Mouse (Mus musculus) splenic B cell, adult 2 months (primary cell): ENCODE data around the gene Kctd11.

Source experiments
- DNase-seq: peaks from one replicate; pipeline ENCODE4 v3.0.0-alpha.2; 2011; ENCODE audit warnings: low read depth, low spot score
- H3K27me3 ChIP-seq: 2 replicates; pipeline ENCODE4 v1.6.1; 2012; ENCODE audit warnings: mild to moderate bottlenecking, low read length, moderate library complexity, mixed read lengths; ENCODE audit not compliant: control insufficient read depth, poor library complexity, insufficient read depth, severe bottlenecking
- H3K36me3 ChIP-seq: 2 replicates; pipeline ENCODE4 v1.6.1; 2012; ENCODE audit warnings: mild to moderate bottlenecking, low read length, moderate library complexity, mixed read lengths; ENCODE audit not compliant: control insufficient read depth, poor library complexity, insufficient read depth, severe bottlenecking

The Kctd11 gene

DNA sequence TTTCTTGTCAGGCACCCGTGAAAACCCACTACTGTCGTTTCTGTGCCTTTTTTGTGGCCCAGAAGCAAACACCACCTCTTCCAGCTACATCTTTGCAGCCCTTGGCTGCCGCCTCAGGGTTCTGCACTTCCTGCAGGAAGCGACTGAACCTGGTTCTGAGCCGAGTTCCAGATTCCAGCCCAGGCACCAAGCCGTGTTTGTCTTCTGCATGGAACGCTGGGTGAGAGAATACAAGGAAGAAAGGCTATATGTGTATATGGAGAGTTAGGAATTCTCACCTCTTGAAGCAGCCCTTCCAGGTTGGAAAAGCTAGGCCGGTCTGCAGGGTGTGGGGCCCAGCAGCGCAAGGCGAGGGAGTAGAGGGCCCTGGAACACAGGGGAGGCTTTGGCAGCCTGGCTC lies 26.5 kb downstream of the Kctd11 start:
- no peaks in the 10 kb centered on the region for H3K36me3 ChIP-seq
- no peaks in the 10 kb centered on the region for H3K27me3 ChIP-seq
- DNase-seq = no peak

- no peaks in the 10 kb centered on the region for H3K27me3 ChIP-seq
- no peak for DNase-seq
- H3K36me3 ChIP-seq = no peaks in the 10 kb centered on the region
Measured at GRCm38 (mm10) chr11:69853994-69854393, 27.2 kb downstream of the Kctd11 start.

GRCm38 (mm10) chr11:69850754-69851153 lies 30.5 kb downstream of the Kctd11 start:
- DNase-seq = no peak
- H3K36me3 ChIP-seq = no peaks in the 10 kb centered on the region
- no peaks in the 10 kb centered on the region for H3K27me3 ChIP-seq

- no peaks in the 10 kb centered on the region for H3K27me3 ChIP-seq
- no peak for DNase-seq
- no peaks in the 10 kb centered on the region for H3K36me3 ChIP-seq
Measured at GRCm38 (mm10) chr11:69849884-69850283, 31.3 kb downstream of the Kctd11 start.

- Histone ChIP-seq H3K27me3 (no peaks in the 10 kb centered on the region), H3K36me3 (no peaks in the 10 kb centered on the region)
- no peak for DNase-seq
Measured at GRCm38 (mm10) chr11:69849128-69849527, 32.1 kb downstream of the Kctd11 start.

GRCm38 (mm10) chr11:69848021-69848420 lies 33.2 kb downstream of the Kctd11 start:
- Histone ChIP-seq H3K36me3 (no peaks in the 10 kb centered on the region), H3K27me3 (no peaks in the 10 kb centered on the region)
- DNase-seq = no peak

- Histone ChIP-seq H3K27me3 (no peaks in the 10 kb centered on the region), H3K36me3 (no peaks in the 10 kb centered on the region)
- no peak for DNase-seq
Measured at GRCm38 (mm10) chr11:69846738-69847688, 34.2 kb downstream of the Kctd11 start.

- DNase-seq = peak; percentile 89
- Histone ChIP-seq H3K27me3 (no peaks in the 10 kb centered on the region), H3K36me3 (no peaks in the 10 kb centered on the region)
Measured at GRCm38 (mm10) chr11:69846198-69846680, 35.0 kb downstream of the Kctd11 start, which contains the start of gene Plscr3. TSS of gene Plscr3 (plus strand) at chr11:69846376.

GRCm38 (mm10) chr11:69838714-69839104 lies 42.5 kb downstream of the Kctd11 start:
- DNase-seq = no peak
- no peaks in the 10 kb centered on the region for H3K36me3 ChIP-seq
- H3K27me3 ChIP-seq = no peaks in the 10 kb centered on the region

- H3K36me3 ChIP-seq = no peaks in the 10 kb centered on the region
- DNase-seq = peak; percentile 95
- H3K27me3 ChIP-seq = no peaks in the 10 kb centered on the region
Measured at GRCm38 (mm10) chr11:69837952-69838713, 43.1 kb downstream of the Kctd11 start, which contains the start of gene Tmem256. TSS of gene Tmem256 (plus strand) at chr11:69838514.

DNA sequence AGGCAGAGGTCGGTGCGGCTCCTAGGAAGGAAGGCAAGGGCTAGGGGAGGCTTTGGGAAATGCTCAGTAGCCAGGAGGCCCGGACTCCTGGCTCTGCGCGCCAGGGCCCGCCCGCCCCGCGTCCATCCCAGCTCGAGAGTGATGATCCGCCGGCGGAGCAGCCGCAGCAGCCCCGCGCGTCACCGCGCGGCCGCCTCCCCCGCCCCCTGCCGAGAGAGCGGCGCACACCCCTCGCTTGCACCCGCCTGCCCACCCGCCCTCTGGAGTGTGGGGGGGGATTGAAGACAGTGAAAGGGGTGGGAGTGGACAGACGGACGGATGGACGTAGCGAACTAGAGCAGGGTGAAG lies 43.6 kb downstream of the Kctd11 start, which contains the start of gene Nlgn2:
Gene Nlgn2 (minus strand): TSS at position 181 of the 348 bp plus-strand sequence.
- H3K36me3 ChIP-seq = no peaks in the 10 kb centered on the region
- H3K27me3 ChIP-seq = no peaks in the 10 kb centered on the region
- DNase-seq = no peak

DNA sequence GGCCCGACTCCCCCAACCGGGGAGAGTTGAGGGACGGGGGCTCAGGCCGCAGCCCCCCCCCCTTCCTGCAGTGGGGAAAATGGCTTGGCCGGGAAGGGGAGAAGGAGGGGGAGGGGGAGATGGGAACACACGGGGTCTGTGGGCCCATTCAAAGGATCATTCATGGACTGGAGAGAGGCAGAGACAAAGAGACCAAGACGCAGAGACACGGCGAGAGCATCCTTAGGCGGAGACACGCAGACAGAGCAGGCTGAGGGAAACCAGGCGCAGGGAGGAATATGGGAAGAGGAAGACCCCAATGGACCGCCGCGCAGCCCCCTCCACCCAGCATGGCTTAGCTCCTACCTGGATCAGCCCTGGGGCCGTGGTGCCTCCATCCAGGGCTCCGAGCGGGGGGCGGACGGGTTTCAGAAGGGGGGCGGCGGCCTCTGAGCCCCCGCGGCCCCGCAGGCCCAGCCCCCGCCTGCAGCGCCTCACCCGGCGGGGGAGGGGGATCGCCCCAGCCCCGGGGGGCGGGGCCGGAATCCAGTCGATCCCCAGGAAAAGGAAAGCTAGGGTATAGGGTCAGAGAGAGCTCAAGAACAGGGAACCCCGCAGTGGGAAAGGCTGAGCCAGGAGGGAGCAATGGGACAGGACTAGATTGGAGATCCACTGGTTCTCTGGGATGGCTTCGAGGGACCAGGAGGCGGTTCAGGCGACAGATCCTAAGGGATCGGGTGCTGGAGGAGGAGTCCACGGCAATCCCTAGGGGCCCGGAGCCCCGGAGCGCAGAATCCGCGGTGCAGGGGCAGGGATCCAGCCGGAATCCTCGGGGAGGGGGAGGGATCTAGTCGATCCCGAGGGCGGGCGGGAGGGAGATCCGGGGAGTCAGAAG lies 44.3 kb downstream of the Kctd11 start:
- Histone ChIP-seq H3K27me3 (no peaks in the 10 kb centered on the region), H3K36me3 (no peaks in the 10 kb centered on the region)
- peak; percentile 18 for DNase-seq

GRCm38 (mm10) chr11:69835966-69836335 lies 45.3 kb downstream of the Kctd11 start:
- Histone ChIP-seq H3K36me3 (no peaks in the 10 kb centered on the region), H3K27me3 (no peaks in the 10 kb centered on the region)
- peak; percentile 18 for DNase-seq

GRCm38 (mm10) chr11:69835326-69835965 lies 45.8 kb downstream of the Kctd11 start:
- Histone ChIP-seq H3K27me3 (no peaks in the 10 kb centered on the region), H3K36me3 (no peaks in the 10 kb centered on the region)
- no peak for DNase-seq
